Mouse (Mus musculus): ENCODE measurements around the gene Zfp575. TPM values are rescaled to one million over a fixed set of nuclear protein-coding genes. Genes with fewer than 3 reads are reported as not detected.
A peak's percentile ranks its signal among the peaks of the same experiment; 100 is the strongest.

Zfp575 gene
- polyA plus RNA-seq, 1 experiment = 0.16 TPM

DNA sequence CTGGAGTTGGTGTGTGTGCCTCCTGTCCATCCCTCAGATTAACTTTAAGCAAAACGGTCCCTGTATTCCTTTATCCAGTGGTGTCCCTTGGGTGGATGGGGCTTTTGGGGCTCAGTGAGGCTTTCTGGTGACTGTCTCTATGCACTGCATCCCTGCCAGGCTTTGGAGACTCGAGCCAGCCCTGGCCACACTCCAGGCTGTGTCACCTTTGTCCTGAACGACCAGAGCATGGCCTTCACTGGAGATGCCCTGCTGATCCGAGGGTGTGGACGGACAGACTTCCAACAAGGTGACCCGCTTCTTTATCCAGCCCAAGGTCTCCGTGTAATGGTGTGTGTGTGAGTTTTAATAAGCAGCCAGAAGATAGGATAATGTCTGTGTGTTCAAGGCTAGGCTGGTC, 18.6 kb upstream of the Zfp575 start:
- WGBS = 72% methylated on average over 7 of the region's 7 CpGs
- no peak for DNase-seq (ENCODE audit: low read depth, low spot score)

DNA sequence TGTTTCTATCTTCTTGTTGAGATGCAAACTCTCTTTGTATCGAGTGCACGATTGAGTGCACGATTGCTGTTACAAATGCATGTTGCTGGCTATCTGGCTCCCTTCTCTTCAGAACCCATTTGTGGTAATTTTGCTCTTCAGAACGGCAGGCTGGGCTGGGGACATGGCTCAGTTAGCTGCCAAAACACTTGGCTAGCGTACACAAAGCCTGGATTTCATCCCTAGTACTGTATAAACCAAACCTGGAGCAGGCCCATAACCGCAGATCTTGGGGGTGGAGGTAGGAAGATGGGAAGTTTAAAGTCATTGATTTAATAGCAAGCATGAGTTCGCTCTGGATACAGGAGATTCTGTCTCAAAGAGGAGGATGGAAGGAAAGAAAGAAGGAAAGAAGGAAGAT, 18.1 kb upstream of the Zfp575 start:
- no peak for DNase-seq (ENCODE audit: low read depth, low spot score)
- WGBS = 77% methylated on average over 7 of the region's 7 CpGs

DNA sequence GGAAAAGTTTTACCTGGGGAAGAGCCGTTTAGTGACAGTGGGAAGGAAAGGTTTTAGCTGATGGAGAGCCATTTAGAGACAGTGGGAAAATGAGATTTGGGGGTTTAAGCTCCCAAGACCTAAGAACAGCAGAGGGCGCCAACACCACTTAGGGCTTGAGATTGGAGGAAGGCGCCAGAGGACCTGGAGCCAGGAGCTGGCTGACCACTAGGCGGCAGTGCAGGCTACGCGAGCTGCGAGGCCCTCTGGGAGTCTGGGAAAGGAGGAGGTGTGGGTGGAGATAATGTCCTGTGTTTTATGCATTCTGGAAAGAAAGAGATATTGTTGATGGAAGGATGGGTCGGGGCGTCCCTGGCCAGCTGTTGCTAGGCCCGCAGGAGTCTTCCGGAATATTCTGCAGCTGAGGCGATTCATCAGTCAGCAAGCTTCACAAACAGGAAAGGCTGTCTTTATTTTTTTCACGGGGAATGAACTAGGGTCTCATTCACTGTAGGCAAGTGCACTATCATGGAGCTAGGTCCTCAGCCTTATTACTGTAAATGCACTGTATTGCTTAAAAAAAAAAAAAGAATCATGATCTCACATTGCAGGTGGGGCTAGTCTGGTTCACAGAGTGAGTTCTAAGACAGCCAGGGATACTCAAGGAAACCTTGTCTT, 13.6 kb upstream of the Zfp575 start:
- 5% methylated on average over 13 of the region's 13 CpGs for WGBS
- no peak for DNase-seq (ENCODE audit: low read depth, low spot score)

DNA sequence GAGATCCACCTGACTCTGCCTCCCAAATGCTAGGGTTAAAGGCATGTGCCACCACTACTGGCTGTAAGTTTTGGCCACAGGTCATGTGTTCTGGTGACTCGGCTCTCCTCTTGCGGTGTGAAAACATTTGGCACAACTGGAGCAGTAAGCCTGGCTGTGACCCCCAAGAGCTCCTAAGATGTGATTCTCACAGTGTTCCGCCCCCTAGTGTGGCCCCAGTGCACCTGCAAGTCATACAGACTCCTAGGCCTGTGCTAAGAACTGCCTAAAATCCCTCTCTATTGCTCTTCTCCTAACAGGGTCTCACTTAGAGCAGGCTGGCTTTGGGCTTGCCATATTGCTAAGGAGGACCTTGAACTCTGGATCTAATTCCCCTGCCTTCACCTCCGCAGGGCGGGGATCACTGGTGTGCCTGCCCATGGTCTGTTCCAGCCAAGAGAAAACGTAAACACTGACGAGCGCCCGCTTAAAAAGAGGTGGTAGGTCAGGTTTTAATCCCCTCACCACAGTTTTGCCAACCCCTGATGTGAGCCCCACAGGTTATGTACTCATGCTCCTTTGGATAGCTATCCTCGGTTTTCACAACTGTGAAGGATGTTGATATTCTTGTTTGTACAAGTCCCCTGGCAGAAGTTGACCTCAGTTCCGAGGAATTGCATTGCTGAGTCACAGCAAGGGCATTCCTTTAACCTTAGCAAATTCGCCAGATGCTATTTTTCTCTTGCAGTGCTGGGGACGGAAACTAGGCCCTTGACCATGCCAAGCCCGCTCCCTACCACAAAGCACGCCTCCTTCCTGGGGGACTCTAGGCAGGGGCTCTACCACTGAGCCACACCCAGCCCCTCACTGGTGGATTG, 12.0 kb upstream of the Zfp575 start:
- 60% methylated on average over 15 of the region's 15 CpGs for WGBS

DNA sequence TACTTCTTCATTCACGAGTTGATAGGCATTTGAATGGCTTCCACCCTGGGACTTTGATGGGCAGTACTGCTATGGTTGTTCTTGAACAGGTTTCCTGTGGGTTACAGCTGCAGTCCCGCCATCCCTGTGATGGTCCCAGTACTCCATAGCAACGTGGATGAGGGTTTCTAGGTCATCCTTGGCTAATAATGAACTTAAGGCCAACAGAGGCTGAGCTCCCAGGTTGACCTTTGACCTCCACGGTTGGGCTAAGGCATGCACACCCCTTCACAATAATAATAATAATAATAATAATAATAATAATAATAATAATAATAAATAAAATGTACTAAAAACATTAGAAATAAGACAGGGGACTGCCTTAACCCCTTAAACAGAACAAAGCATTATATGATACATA, 10.7 kb upstream of the Zfp575 start:
- 57% methylated on average over 4 of the region's 4 CpGs for WGBS
- no peak for DNase-seq (ENCODE audit: low read depth, low spot score)

More for the DNA sequence above, 12.0 kb upstream of the Zfp575 start:
- DNase-seq (ENCODE audit: low read depth, low spot score) = no peak

DNA sequence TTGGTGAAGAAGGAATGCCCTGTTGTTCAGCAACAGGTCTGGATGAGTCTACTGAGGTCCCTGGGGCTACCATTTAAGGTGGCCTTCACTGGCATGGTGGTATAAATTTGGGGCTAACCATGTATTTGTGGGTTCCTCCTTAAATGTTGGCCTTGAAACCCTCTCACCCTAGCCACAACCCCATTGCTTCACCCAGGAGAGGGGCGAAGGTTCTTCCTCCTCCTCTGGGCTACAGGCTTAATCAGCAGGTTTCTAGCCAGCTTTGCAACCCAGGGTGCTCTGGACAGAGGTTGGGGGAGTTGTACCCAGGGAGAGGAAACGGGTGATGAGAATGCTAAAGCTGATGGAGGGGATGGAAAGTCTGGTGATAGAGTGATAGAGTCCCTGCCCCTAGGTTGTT, 8.0 kb upstream of the Zfp575 start:
- 31% methylated on average over 2 of the region's 2 CpGs for WGBS
- DNase-seq (ENCODE audit: low read depth, low spot score) = no peak

DNA sequence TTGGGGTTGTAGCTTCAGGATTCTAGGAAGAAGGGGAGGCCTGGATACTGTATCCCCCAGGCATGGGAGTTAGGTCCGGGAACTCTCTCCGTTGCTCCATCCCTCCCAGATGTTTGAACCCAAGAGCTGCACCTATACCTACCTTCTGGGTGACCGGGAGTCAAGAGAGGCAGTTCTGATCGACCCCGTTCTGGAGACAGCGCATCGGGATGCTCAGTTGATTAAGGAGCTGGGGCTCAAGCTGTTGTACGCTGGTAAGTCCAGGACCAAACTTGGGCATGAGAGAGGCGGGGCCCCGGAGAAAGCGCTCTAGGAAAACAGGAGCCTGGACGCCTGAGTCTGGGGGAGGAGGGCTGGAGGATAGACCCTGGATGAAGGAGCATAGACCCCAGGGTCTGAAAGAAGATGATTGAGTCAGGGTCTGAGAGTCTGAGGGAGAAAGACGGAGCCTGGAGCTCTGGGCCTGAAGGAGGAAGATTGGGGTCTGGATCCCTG, 6.9 kb upstream of the Zfp575 start:
- DNase-seq (ENCODE audit: low read depth, low spot score) = no peak
- WGBS = 2% methylated on average over 13 of the region's 13 CpGs

DNA sequence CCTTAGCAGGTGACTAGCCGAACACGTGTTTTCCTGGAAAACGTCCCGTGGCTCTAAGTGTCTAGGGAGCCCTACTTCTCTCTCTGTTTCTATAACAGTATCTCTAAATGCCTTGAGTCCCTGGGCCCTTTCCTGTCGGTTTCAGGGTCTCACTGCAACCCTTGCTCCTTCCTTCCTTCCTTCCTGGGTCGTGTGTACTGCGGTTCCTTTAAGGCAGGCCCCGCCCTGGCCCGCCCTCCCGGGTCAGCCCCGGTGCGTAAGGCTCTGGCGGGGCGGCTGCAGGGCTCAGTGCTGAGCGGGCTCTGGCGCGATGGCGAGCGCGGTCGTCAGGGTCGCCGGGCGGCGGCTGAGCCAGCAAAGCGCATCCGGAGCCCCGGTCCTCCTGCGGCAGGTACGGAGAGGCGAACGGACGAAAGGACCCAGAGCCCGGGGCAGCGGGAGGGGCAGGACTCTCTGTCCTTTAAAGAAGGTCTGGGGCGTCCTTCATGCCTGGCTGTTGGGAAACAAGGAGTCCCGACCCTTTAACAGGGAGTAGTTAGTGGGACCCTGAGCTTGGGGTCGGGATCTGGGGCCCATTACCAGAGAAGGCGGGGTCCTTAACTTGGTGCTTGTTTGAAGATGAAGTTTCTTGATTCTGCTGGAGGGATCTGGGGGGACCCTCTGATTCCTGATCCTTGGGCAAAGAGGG, 6.3 kb upstream of the Zfp575 start:
- no peak for DNase-seq (ENCODE audit: low read depth, low spot score)
- WGBS = 1% methylated on average over 39 of the region's 39 CpGs

DNA sequence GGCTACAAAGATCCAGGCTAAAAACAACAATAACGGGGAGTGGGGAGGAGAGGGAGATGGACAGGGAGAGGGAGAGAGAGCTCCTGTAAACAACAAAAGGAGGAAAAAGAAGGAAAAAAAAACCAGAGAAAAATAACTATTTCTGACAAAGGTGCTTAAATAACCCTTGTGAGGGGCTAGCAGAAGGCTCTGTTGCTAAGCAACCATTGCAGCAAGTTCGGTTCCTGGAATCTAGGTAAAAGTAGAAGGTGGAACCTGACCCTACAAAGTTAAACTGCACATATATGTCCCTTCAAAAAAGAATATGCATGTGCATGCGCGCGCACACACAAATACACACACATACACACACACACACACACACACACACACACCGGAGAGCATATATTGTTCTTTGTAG, 5.3 kb upstream of the Zfp575 start:
- 88% methylated on average over 6 of the region's 6 CpGs for WGBS

DNA sequence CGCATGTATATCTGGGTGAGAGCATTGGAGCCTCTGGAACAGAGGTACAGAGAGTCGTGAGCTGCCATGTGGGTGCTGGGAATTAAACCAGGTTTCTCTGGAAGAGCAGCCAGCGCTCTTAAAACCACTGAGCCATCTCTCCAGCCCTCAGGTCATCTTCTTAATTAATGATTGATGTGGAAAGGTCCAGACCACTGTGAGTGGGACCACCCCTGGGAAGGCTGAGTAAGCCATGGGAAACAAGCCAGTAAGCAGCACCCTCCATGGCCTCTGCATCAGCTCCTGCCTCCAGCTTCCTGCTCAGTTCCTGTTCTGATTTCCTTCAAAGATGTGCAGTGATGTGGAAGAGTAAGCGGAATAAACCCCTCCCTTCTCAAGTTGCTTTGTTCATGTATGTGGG, 4.7 kb upstream of the Zfp575 start:
- DNase-seq (ENCODE audit: low read depth, low spot score) = no peak
- WGBS = 43% methylated on average over 4 of the region's 4 CpGs

More for the DNA sequence above, 5.3 kb upstream of the Zfp575 start:
- DNase-seq (ENCODE audit: low read depth, low spot score) = no peak

DNA sequence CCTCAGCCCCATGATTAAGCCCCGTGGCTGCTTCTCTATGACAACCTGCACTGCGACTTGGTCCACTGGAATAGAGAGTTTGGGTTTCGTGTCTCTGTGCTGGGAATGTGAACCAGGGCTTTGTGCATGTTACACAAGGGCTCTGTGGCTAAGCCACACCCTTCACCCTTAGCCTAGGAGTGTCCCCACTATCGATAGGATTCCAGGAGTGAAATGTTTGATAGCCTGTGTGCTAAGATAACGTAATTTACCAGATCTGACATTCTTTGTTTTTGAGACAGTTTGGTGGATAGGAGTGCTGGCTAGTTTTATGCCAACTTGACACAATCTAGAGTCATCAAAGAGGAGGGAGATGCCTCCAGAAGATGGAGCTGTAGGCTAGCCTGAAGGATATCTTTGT, 4.3 kb upstream of the Zfp575 start:
- 25% methylated on average over 5 of the region's 5 CpGs for WGBS
- no peak for DNase-seq (ENCODE audit: low read depth, low spot score)

DNA sequence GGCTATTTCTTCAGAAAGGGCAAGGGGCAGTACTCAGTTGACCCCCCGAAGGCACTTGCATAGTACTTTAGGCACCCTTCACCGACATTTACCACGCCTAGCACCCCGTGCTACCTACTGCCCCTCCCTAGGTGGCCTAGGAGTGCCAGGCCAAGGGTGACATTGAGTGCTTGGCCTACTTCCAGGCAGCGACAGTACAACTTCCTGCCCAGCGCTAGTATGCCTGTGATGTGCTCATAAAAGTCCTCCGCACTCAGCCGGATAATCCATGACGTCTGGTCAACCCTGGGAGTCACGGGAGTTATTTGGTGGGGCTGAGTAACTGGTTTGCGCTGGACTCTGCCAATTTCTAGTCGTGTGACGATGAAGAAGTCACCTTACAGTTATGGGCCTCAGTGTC, 895 bp upstream of the Zfp575 start:
- DNase-seq (ENCODE audit: low read depth, low spot score) = peak; percentile 96
- WGBS = 14% methylated on average over 13 of the region's 13 CpGs

DNA sequence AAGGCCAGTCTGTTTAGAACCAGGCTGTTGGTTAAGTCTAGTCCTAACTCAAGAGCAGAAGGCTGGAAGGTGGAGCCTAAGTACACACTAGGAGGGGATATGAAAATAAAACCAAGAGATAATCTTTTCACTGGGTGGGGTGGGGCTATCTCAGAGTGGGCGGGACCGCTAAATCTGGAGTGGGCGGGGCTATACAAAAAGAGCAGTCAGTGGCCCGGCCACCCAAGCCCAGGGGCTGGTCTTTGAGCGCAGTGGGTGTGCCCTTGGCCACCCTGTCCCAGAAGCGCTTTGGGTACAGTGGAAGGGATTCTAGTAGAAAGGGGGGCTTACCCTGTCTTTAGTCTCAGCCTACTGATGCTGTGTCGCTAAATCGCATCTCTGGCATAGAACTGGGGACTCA, 613 bp downstream of the Zfp575 start:
- 29% methylated on average over 8 of the region's 8 CpGs for WGBS
- no peak for DNase-seq (ENCODE audit: low read depth, low spot score)

DNA sequence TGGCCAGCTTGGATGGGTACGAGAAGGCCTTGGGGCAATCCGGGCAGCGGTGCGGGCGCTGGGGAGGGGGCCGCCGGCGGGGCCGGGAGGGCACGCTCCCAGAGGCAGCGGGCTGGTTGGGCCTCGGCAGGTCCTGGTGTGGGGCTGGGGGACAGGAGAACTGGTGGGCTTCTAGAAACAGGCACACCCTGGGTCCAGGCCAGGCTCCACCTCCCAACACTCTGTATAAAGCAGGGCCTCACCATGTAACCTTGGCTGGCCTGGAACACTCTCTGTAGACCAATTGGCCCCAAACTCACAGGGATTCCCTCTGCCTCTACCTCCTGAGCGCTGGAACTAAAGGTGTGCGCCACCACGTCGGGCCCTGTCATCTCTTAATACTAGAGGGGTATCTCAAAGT, 1.4 kb downstream of the Zfp575 start:
- DNase-seq (ENCODE audit: low read depth, low spot score) = no peak
- 77% methylated on average over 16 of the region's 16 CpGs for WGBS

DNA sequence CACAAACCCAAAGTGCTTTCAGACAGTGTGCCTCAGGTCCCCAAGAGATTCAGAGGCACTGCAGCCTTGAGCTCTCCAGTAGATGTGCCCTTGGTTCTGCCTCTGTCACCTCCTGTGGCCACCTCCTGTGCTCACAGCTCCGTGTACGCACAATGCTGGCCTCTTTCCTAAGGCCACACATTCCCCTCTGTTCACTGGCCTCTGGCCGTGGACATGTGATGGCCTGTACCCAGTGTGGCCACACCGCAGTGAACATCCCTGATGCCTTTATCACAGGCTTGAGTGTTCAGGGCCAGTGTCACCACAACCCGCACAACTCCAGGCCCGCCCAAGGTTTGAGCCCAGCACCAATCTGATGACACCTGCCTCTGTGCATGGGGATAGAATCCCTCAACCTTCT, 2.6 kb downstream of the Zfp575 start:
- 94% methylated on average over 6 of the region's 6 CpGs for WGBS
- no peak for DNase-seq (ENCODE audit: low read depth, low spot score)

DNA sequence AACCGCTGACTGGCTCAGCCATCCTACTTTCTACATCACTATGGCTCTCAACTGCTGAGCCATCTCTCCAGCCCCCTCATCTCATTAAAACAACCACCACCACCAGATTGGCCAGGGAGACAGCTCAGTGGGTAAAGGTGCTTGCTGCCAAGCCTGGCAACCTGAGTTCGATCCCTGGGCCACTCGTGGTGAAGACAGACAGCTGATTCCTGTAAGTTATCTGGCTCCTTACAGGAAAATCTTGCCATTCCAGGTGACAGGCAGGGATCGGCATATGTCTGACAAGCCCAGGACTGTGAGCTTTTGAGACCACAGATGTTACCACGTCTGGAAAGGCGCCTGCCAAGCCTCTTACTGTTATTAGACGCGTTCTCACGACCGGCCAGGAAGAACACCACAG, 9.6 kb downstream of the Zfp575 start:
- no peak for DNase-seq (ENCODE audit: low read depth, low spot score)
- WGBS = 85% methylated on average over 10 of the region's 10 CpGs

DNA sequence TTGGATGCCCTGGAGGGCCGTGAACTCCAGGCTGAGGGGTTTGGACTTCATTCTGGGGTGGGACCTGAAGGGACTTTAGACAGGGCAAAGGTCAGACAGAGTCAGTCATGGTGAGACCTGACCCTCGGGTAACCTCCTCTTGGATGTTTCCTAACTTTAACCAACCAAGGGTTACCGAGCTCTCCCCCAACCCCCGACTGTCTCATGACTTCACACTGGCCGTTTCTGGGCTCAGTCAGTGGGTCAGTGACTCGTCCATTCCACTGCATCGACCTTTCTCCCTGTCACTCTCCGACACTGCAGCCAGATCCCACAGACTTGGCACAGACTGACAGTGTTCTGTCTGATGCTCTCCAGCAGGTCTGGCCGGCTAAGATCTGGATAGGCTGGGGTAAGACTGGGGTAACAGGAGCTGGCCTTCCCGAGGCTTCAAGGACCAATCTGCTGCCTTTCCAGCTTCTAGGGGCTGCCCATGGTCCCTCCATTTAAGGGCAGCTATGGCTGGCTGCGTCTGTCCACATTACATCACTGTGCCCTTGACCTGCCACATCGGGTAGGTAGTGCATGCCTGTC, 13.1 kb downstream of the Zfp575 start:
- WGBS = 52% methylated on average over 12 of the region's 12 CpGs

DNA sequence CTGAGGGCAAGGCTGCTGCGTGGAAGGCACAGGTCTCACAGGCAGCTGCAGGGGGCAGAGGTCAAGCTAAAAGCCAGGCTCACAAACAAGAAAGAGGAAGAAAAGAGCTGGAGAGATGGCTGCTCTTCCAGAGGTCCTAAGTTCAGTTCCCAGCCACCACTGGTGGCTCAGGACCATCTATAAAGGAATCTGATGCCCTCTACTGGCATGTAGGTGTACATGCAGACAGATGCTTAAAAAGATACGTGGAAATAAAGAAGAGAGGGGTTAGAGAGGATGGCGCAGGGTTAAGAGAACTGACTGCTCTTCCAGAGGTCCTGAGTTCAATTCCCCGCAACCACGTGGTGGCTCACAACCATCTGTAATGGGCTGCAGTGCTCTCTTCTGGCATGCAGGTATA, 15.0 kb downstream of the Zfp575 start:
- DNase-seq (ENCODE audit: low read depth, low spot score) = no peak
- WGBS = 67% methylated on average over 5 of the region's 5 CpGs

More for the DNA sequence above, 13.1 kb downstream of the Zfp575 start:
- no peak for DNase-seq (ENCODE audit: low read depth, low spot score)

DNA sequence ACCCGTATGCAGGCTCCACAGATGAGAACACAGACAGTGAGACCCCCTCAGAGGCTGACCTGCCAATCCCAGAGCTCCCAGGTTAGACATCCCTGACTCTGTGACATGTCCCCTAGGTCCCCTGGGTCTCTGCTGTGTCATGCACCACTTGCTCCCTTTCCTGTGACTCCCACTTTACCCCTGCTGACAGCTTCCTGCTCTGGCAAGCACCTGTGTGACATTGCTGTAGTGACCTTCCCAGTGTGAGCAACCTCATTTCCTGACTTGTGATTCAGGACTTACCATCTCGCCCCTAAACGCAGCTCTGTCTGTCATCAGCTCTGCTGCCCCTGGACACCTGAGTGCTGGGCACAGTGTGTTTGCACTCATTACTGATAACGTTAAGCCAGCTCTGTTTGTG, 16.4 kb downstream of the Zfp575 start:
- WGBS = 81% methylated on average over 4 of the region's 4 CpGs

DNA sequence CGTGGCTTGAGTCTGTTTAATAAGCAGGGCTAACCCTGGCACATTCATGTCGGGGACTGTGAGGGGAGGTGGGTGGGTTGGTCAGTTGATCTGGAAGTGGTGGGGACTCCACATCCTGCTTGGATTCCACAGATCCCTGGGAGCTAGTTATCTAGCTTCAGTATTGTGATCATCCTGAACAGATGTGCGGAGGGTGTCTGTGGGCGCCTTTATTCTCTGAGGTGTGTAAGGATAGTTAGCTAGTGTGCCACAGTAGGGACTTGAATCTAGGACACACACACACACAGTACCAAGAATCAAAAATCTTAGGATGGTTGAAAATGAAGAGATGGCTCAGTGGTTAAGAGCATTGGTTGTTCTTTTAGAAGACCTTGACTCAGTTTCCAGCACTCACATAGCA, 18.9 kb downstream of the Zfp575 start:
- 88% methylated on average over 4 of the region's 4 CpGs for WGBS
- DNase-seq (ENCODE audit: low read depth, low spot score) = no peak

More for the DNA sequence above, 16.4 kb downstream of the Zfp575 start:
- DNase-seq (ENCODE audit: low read depth, low spot score) = no peak

All from large intestine, adult 2 months (tissue).